In the genomic region with DNA sequence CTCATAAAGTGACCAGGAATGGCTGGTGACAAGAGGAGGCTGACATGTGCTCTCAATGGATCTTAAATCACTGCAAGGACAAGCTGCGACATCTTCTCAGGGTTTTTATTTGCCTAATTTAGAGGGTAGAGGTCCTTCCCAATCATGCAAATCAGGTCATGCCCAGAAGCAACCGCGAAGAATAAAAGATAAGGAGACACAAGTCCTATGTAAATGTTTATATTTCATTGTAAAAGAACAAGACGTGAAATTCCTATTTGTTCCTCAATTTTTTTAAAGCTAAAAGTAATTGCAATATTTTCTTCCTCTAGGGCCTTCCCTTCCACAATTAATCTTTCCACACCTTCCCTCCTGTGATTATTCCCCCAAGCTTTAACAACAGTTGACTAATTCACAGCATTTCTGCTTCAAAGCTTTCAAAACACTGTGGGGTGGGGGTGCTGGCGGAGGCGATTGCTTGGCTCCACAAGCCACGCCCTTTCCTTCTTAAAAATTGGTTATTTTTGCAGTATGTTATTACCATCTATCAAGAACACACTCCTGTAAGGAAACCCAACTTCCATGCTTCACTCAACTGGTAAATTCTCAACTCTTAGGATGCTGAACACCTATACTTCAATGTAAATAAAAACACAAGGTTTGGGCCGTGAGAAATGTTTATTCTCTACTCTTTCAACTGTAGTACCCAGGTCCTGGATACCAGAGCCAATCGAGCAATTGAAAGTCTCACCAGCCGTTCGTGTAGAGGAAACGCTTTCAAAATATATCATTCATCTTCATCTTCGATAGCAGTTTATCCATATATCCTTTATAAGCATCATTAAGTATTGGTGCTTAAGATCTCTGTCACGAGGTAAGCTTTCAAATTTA, we compare ENCODE assay signal across 8 mouse cellular contexts. TPM values are rescaled to one million over a fixed set of nuclear protein-coding genes. Genes with fewer than 3 reads are reported as not detected.
DNase-seq lines count a peak whose midpoint lies in the region; ATAC-seq and TF ChIP-seq lines count a peak whose summit lies in the region.

No protein-coding gene starts in this region.

- 15% methylated on average over 14 of the region's 14 CpGs for WGBS in limb, embryonic 11.5 days
- 12% methylated on average over 14 of the region's 14 CpGs for WGBS in midbrain, postnatal 0 days

- peak overlapping the region; percentile 76 for H3K4me3 ChIP-seq in erythroblast, embryonic 14.5 days (replicated peaks)
- peak overlapping the region; percentile 75 for H3K4me3 ChIP-seq in limb, embryonic 11.5 days (ENCODE audit: low read depth, low read length)
- H3K4me3 ChIP-seq in midbrain, postnatal 0 days (ENCODE audit: low read depth, low read length), result peak overlapping the region; percentile 84; the same call in 1 of the 2 replicates

- no peak overlapping the region for H3K27ac ChIP-seq in limb, embryonic 11.5 days (replicated peaks; ENCODE audit: low read depth, low read length)
- no peak overlapping the region for H3K27ac ChIP-seq in midbrain, postnatal 0 days (ENCODE audit: low read depth, low read length)

- peaks cover 16% of the 10 kb centered on the region for H3K27me3 ChIP-seq in erythroblast, embryonic 14.5 days (ENCODE audit: control insufficient read depth)
- H3K27me3 ChIP-seq in limb, embryonic 11.5 days (ENCODE audit: control insufficient read depth, insufficient read depth, low read length), result no peaks in the 10 kb centered on the region
- no peaks in the 10 kb centered on the region for H3K27me3 ChIP-seq in midbrain, postnatal 0 days (ENCODE audit: insufficient read depth, low read length)

- H3K36me3 ChIP-seq in erythroblast, embryonic 14.5 days (ENCODE audit: control insufficient read depth), result peaks cover 30% of the 10 kb centered on the region
- H3K36me3 ChIP-seq in limb, embryonic 11.5 days (ENCODE audit: control insufficient read depth, insufficient read depth, low read length), result no peaks in the 10 kb centered on the region
- no peaks in the 10 kb centered on the region for H3K36me3 ChIP-seq in midbrain, postnatal 0 days (ENCODE audit: insufficient read depth, low read length)

- H3K9me3 ChIP-seq in erythroblast, embryonic 14.5 days (ENCODE audit: control insufficient read depth, low read length), result peaks cover 17% of the 10 kb centered on the region
- no peaks in the 10 kb centered on the region for H3K9me3 ChIP-seq in limb, embryonic 11.5 days (ENCODE audit: control insufficient read depth, low read length)
- H3K9me3 ChIP-seq in midbrain, postnatal 0 days (ENCODE audit: low read length), result no peaks in the 10 kb centered on the region

- no peak for ATAC-seq in limb, embryonic 11.5 days (ENCODE audit: insufficient number of reproducible peaks, low FRiP score, low TSS enrichment, low read depth)
- no peak for ATAC-seq in midbrain, postnatal 0 days (ENCODE audit: low FRiP score)

- peak; percentile 45 for DNase-seq in thymus, postnatal 4 days
- DNase-seq in thymus, postnatal 36 days, result no peak
- DNase-seq in limb, embryonic 11.5 days (ENCODE audit: low spot score), result no peak
- peak; percentile 15 for DNase-seq in midbrain, postnatal 0 days (ENCODE audit: low spot score)
- DNase-seq in cerebellum, postnatal 4 days (ENCODE audit: low spot score in 2 of 2), result no peak
- DNase-seq in layer of hippocampus, adult 8-10 months (ENCODE audit: low spot score in 2 of 2), result no peak
- DNase-seq in urinary bladder, postnatal 14 days (ENCODE audit: low spot score), result no peak

- no peak for TF ChIP-seq CTCF in midbrain, postnatal 0 days (IDR thresholded peaks at IDR 0.05)

- H3K4me2 ChIP-seq in limb, embryonic 11.5 days (ENCODE audit: low read depth, severe bottlenecking), result peak overlapping the region; percentile 94
- H3K4me2 ChIP-seq in midbrain, postnatal 0 days (ENCODE audit: low read depth, low read length, poor library complexity, severe bottlenecking), result peak overlapping the region; percentile 98

- no peak overlapping the region for H3K9ac ChIP-seq in limb, embryonic 11.5 days (ENCODE audit: low read length)
- H3K9ac ChIP-seq in midbrain, postnatal 0 days (replicated peaks; ENCODE audit: low read length, poor library complexity, severe bottlenecking), result no peak overlapping the region

- H3K4me1 ChIP-seq in erythroblast, embryonic 14.5 days (ENCODE audit: control insufficient read depth), result peaks cover 47% of the 10 kb centered on the region
- H3K4me1 ChIP-seq in limb, embryonic 11.5 days (ENCODE audit: control insufficient read depth, insufficient read depth, low read length), result peaks cover 2% of the 10 kb centered on the region; the same call in 1 of the 2 replicates
- 0 out of 2 replicates have a peak, but pooled peaks cover 3% of the 10 kb centered on the region for H3K4me1 ChIP-seq in midbrain, postnatal 0 days (ENCODE audit: insufficient read depth, low read length)

RNA-seq across cellular contexts. Expression of a gene that starts 1.4 kb away (rescaled TPM):
- polyA plus RNA-seq in erythroblast, embryonic 14.5 days (2012), result 88.3 and 88.4 TPM in 2 replicates
- polyA plus RNA-seq in limb, embryonic 11.5 days (2014; fragmentation: Nextera tagmentation; extraction: Ambion mirVana), result 9.6 and 12.4 TPM in 2 replicates
- total RNA-seq in midbrain, postnatal 0 days (2014; rRNA removed), result 14.9 and 21.5 TPM in 2 replicates
- polyA plus RNA-seq in midbrain, postnatal 0 days (2015; fragmentation: Nextera tagmentation; extraction: Ambion mirVana), result 3.5 and 4.9 TPM in 2 replicates
- 10 to 100 TPM; 39.8 to 56.2 (median 50.5) TPM for total RNA-seq in layer of hippocampus, adult 8-10 months (2022)

RNA-seq across cellular contexts. Expression of a gene that starts 30.4 kb away (rescaled TPM):
- not detected in 2 replicates for polyA plus RNA-seq in erythroblast, embryonic 14.5 days (2012)
- polyA plus RNA-seq in limb, embryonic 11.5 days (2014; fragmentation: Nextera tagmentation; extraction: Ambion mirVana), result 4.9 and 5.0 TPM in 2 replicates
- 0.66 and 1.5 TPM in 2 replicates for total RNA-seq in midbrain, postnatal 0 days (2014; rRNA removed)
- 1.0 and 1.1 TPM in 2 replicates for polyA plus RNA-seq in midbrain, postnatal 0 days (2015; fragmentation: Nextera tagmentation; extraction: Ambion mirVana)
- total RNA-seq in layer of hippocampus, adult 8-10 months (2022), result 1 to 10 TPM; 1.0 to 3.5 (median 2.0) TPM

RNA-seq across cellular contexts. Expression of a gene that starts 58.7 kb away (rescaled TPM):
- not detected in 2 replicates for polyA plus RNA-seq in erythroblast, embryonic 14.5 days (2012)
- polyA plus RNA-seq in limb, embryonic 11.5 days (2014; fragmentation: Nextera tagmentation; extraction: Ambion mirVana), result not detected in 2 replicates
- 0.05 and 0.14 TPM in 2 replicates for total RNA-seq in midbrain, postnatal 0 days (2014; rRNA removed)
- polyA plus RNA-seq in midbrain, postnatal 0 days (2015; fragmentation: Nextera tagmentation; extraction: Ambion mirVana), result 0.07 TPM in 1 of 2 replicates, not detected in the other
- under 1 TPM; 0.43 to 0.84 (median 0.70) TPM for total RNA-seq in layer of hippocampus, adult 8-10 months (2022)

Comparison
In these comparisons a context has a peak if more than half of its experiments do, and no peak if none do; other contexts are left out.
1. DNase-seq: peak in thymus, postnatal 4 days (single experiment) and midbrain, postnatal 0 days (single experiment); none in thymus, postnatal 36 days (0 of 2), limb, embryonic 11.5 days (single experiment), cerebellum, postnatal 4 days (0 of 2), layer of hippocampus, adult 8-10 months (0 of 2) and urinary bladder, postnatal 14 days (single experiment).
2. Peak in every context shown above with its lines, with median percentiles within 50 percentile points of each other: H3K4me3 ChIP-seq.